9 mouse cellular contexts compared by ENCODE assay signal in genomic region chr7:120869883-120870282, GRCm38 (mm10). TPM values are rescaled to one million over a fixed set of nuclear protein-coding genes. Genes with fewer than 3 reads are reported as not detected.
DNase-seq lines count a peak whose midpoint lies in the region; ATAC-seq and TF ChIP-seq lines count a peak whose summit lies in the region.
"Had no signal": no experiment of that assay in that cellular context is flagged by ENCODE, and none has a peak within 500 bp of the region (broad histone marks: within the 10 kb centered on the region; RNA-seq: fewer than 3 reads in every experiment).

No protein-coding gene starts in this region.

- no peak overlapping the region for H3K4me2 ChIP-seq in embryonic facial prominence, embryonic 12.5 days (replicated peaks)
- H3K4me2 ChIP-seq in kidney, postnatal 0 days (ENCODE audit: low read length): no peak overlapping the region
- H3K4me2 ChIP-seq in stomach, embryonic 16.5 days (ENCODE audit: low read depth, low read length): peak overlapping the region; percentile 31
- H3K4me2 ChIP-seq: forebrain, embryonic 15.5 days had no signal

- 50% methylated on average over 5 of the region's 5 CpGs for WGBS in embryonic facial prominence, embryonic 12.5 days
- 83% methylated on average over 5 of the region's 5 CpGs for WGBS in embryonic facial prominence, embryonic 10.5 days
- 42% methylated on average over 5 of the region's 5 CpGs for WGBS in kidney, postnatal 0 days
- WGBS in stomach, embryonic 16.5 days: 17% methylated on average over 5 of the region's 5 CpGs

- H3K27ac ChIP-seq in embryonic facial prominence, embryonic 12.5 days: peak overlapping the region; percentile 74
- H3K27ac ChIP-seq in embryonic facial prominence, embryonic 10.5 days (replicated peaks): no peak overlapping the region
- H3K27ac ChIP-seq in kidney, postnatal 0 days: peak overlapping the region; percentile 47; the same call in 1 of the 2 replicates
- H3K27ac ChIP-seq in stomach, embryonic 16.5 days (ENCODE audit: low read length): peak overlapping the region; percentile 87
- H3K27ac ChIP-seq: forebrain, embryonic 15.5 days had no signal

- H3K36me3 ChIP-seq in embryonic facial prominence, embryonic 12.5 days: no peaks in the 10 kb centered on the region
- H3K36me3 ChIP-seq in embryonic facial prominence, embryonic 10.5 days (replicated peaks): peaks cover 3% of the 10 kb centered on the region; the same call in 1 of the 2 replicates
- H3K36me3 ChIP-seq in kidney, postnatal 0 days (ENCODE audit: insufficient read depth, low read length): no peaks in the 10 kb centered on the region
- H3K36me3 ChIP-seq in stomach, embryonic 16.5 days (ENCODE audit: control insufficient read depth, insufficient read depth, low read length): peaks cover 3% of the 10 kb centered on the region; the same call in 1 of the 2 replicates
- H3K36me3 ChIP-seq: forebrain, embryonic 15.5 days had no signal

- H3K9me3 ChIP-seq in embryonic facial prominence, embryonic 12.5 days: no peaks in the 10 kb centered on the region
- H3K9me3 ChIP-seq in embryonic facial prominence, embryonic 10.5 days: no peaks in the 10 kb centered on the region
- no peaks in the 10 kb centered on the region for H3K9me3 ChIP-seq in kidney, postnatal 0 days (replicated peaks; ENCODE audit: low read length)
- H3K9me3 ChIP-seq in stomach, embryonic 16.5 days (replicated peaks; ENCODE audit: control insufficient read depth, low read length): no peaks in the 10 kb centered on the region
- H3K9me3 ChIP-seq: forebrain, embryonic 15.5 days had no signal

- ATAC-seq in embryonic facial prominence, embryonic 12.5 days (ENCODE audit: insufficient number of reproducible peaks, insufficient read depth, low FRiP score, low TSS enrichment): 0 out of 2 replicates have a peak, but pooled peaks have one; percentile 32
- ATAC-seq in kidney, postnatal 0 days (replicated peaks; ENCODE audit: low FRiP score, low read depth): no peak
- ATAC-seq in stomach, embryonic 16.5 days (ENCODE audit: insufficient read depth, low FRiP score): peak; percentile 61
- ATAC-seq: forebrain, embryonic 15.5 days had no signal

- peaks cover 37% of the 10 kb centered on the region for H3K4me1 ChIP-seq in embryonic facial prominence, embryonic 12.5 days
- H3K4me1 ChIP-seq in embryonic facial prominence, embryonic 10.5 days: peaks cover 35% of the 10 kb centered on the region
- peaks cover 12% of the 10 kb centered on the region; the same call in 1 of the 2 replicates for H3K4me1 ChIP-seq in kidney, postnatal 0 days (replicated peaks; ENCODE audit: insufficient read depth, low read length)
- peaks cover 67% of the 10 kb centered on the region for H3K4me1 ChIP-seq in stomach, embryonic 16.5 days (ENCODE audit: control insufficient read depth, insufficient read depth, low read length)

- H3K27me3 ChIP-seq in embryonic facial prominence, embryonic 12.5 days: no peaks in the 10 kb centered on the region
- no peaks in the 10 kb centered on the region for H3K27me3 ChIP-seq in embryonic facial prominence, embryonic 10.5 days (replicated peaks; ENCODE audit: low read depth, poor library complexity, severe bottlenecking)
- no peaks in the 10 kb centered on the region for H3K27me3 ChIP-seq in kidney, postnatal 0 days (ENCODE audit: insufficient read depth, low read length)
- H3K27me3 ChIP-seq in stomach, embryonic 16.5 days (ENCODE audit: control insufficient read depth, insufficient read depth, low read length): no peaks in the 10 kb centered on the region
- H3K27me3 ChIP-seq: forebrain, embryonic 15.5 days had no signal

- no peak overlapping the region for H3K4me3 ChIP-seq in embryonic facial prominence, embryonic 12.5 days
- H3K4me3 ChIP-seq in embryonic facial prominence, embryonic 10.5 days: no peak overlapping the region
- no peak overlapping the region for H3K4me3 ChIP-seq in kidney, postnatal 0 days (replicated peaks; ENCODE audit: low read depth, low read length)
- H3K4me3 ChIP-seq in stomach, embryonic 16.5 days (replicated peaks; ENCODE audit: low read length): no peak overlapping the region; the same call in 1 of the 2 replicates
- H3K4me3 ChIP-seq: forebrain, embryonic 15.5 days had no signal

- TF ChIP-seq CTCF in kidney, postnatal 0 days (IDR thresholded peaks at IDR 0.05; ENCODE audit: low read depth): no peak

- no peak for DNase-seq in embryonic facial prominence, embryonic 10.5 days (ENCODE audit: low spot score)
- DNase-seq in kidney, postnatal 0 days (ENCODE audit: low spot score): peak; percentile 37
- no peak for DNase-seq in kidney, postnatal 14 days
- peak; percentile 34 for DNase-seq in urinary bladder, postnatal 14 days (ENCODE audit: low spot score)
- DNase-seq in urinary bladder, postnatal 25 days (ENCODE audit: low spot score): no peak
- no peak for DNase-seq in cerebellum, adult 9-11 months

- H3K9ac ChIP-seq in embryonic facial prominence, embryonic 12.5 days: no peak overlapping the region
- H3K9ac ChIP-seq in kidney, postnatal 0 days (ENCODE audit: low read depth, low read length): no peak overlapping the region
- H3K9ac ChIP-seq in stomach, embryonic 16.5 days (ENCODE audit: low read length): peak overlapping the region; percentile 57; the same call in 1 of the 2 replicates
- H3K9ac ChIP-seq: forebrain, embryonic 15.5 days had no signal

RNA-seq across cellular contexts. Expression of gene Eef2k, which starts 27.3 kb away (rescaled TPM):
- polyA plus RNA-seq in embryonic facial prominence, embryonic 12.5 days (2016; fragmentation: Nextera tagmentation; extraction: Ambion mirVana): 38.7 and 39.4 TPM in 2 replicates
- polyA plus RNA-seq in embryonic facial prominence, embryonic 10.5 days (2016; fragmentation: Nextera tagmentation; extraction: Ambion mirVana): 33.8 and 34.5 TPM in 2 replicates
- 13.8 and 14.9 TPM in 2 replicates for polyA plus RNA-seq in kidney, postnatal 0 days (2015; fragmentation: Nextera tagmentation; extraction: Ambion mirVana)
- 76.0 and 80.6 TPM in 2 replicates for polyA plus RNA-seq in stomach, embryonic 16.5 days (2015; fragmentation: Nextera tagmentation; extraction: Ambion mirVana)

RNA-seq across cellular contexts. Expression of gene Polr3e, which starts 47.7 kb away (rescaled TPM):
- polyA plus RNA-seq in embryonic facial prominence, embryonic 12.5 days (2016; fragmentation: Nextera tagmentation; extraction: Ambion mirVana): 41.2 and 42.7 TPM in 2 replicates
- polyA plus RNA-seq in embryonic facial prominence, embryonic 10.5 days (2016; fragmentation: Nextera tagmentation; extraction: Ambion mirVana): 42.9 and 44.8 TPM in 2 replicates
- polyA plus RNA-seq in kidney, postnatal 0 days (2015; fragmentation: Nextera tagmentation; extraction: Ambion mirVana): 31.8 and 34.0 TPM in 2 replicates
- polyA plus RNA-seq in stomach, embryonic 16.5 days (2015; fragmentation: Nextera tagmentation; extraction: Ambion mirVana): 33.8 and 34.0 TPM in 2 replicates

RNA-seq across cellular contexts. Expression of gene Gm5737, which starts 57.7 kb away (rescaled TPM):
- not detected in 2 replicates for polyA plus RNA-seq in embryonic facial prominence, embryonic 12.5 days (2016; fragmentation: Nextera tagmentation; extraction: Ambion mirVana)
- not detected in 2 replicates for polyA plus RNA-seq in embryonic facial prominence, embryonic 10.5 days (2016; fragmentation: Nextera tagmentation; extraction: Ambion mirVana)
- not detected in 2 replicates for polyA plus RNA-seq in kidney, postnatal 0 days (2015; fragmentation: Nextera tagmentation; extraction: Ambion mirVana)
- polyA plus RNA-seq in stomach, embryonic 16.5 days (2015; fragmentation: Nextera tagmentation; extraction: Ambion mirVana): not detected in 2 replicates
- polyA plus RNA-seq: forebrain, embryonic 15.5 days had no signal

Comparison
In these comparisons a context has a peak if more than half of its experiments do, and no peak if none do; other contexts are left out.
1. DNase-seq: peak in kidney, postnatal 0 days (single experiment) and urinary bladder, postnatal 14 days (single experiment); none in embryonic facial prominence, embryonic 10.5 days (single experiment), kidney, postnatal 14 days (single experiment), urinary bladder, postnatal 25 days (single experiment) and cerebellum, adult 9-11 months (single experiment).